8 mouse cellular contexts compared by ENCODE assay signal in the genomic region with DNA sequence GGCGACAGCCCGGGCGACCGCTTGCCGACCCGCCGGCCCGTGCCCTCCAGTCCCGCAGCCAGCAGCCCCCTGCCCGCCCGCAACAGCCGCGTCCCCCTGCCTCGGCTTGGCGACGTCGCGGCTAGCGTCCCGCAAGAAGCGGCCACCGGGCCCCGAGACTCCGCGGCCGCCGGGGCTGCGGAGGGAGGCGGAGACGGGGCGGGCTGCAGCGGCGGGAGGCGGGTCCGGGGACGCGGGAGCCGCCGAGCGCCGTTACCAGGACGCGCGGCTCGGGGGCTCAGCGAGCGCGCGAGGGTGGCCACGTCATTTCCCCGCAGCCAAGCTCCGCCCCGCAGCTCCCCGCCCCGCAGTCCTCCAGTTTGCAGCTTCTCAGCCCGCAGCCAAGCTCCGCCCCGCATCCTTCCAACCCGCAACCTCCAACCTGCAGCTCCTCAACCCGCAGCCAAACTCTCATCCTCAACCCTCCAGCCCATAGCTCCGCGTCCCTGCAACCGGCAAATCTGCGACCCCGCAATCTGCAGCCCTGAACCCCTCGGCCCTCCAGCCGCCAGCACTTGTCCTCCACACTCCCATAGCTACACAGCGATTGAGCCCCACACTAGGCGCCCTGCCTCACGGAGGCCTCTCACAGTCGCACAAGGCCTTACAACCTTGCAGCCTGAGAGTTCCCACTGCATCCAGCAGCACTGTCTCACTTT. TPM values are rescaled to one million over a fixed set of nuclear protein-coding genes. Genes with fewer than 3 reads are reported as not detected.
A peak's percentile ranks its signal among the peaks of the same experiment; 100 is the strongest.
DNase-seq lines count a peak whose midpoint lies in the region; ATAC-seq lines count a peak whose summit lies in the region.

A gene (minus strand): TSS at position 169 of the 698 bp plus-strand sequence.

- ATAC-seq in hindbrain, embryonic 14.5 days (ENCODE audit: low FRiP score): peak; percentile 98

- peak; percentile 33 for DNase-seq in WW6 (ENCODE audit: low read depth, low spot score)
- peak; percentile 94 to 96 for DNase-seq in cerebellum, postnatal 25 days
- DNase-seq in gastrocnemius, adult 18-20 months (ENCODE audit: low spot score): peak; percentile 30
- DNase-seq in hindbrain, embryonic 14.5 days (ENCODE audit: low spot score): peak; percentile 85
- peak; percentile 89 to 90 for DNase-seq in layer of hippocampus, postnatal 36 days
- peak; percentile 70 for DNase-seq in lung, postnatal 10 days
- DNase-seq in retina, embryonic 14.5 days (ENCODE audit: low spot score): peak; percentile 82
- peak; percentile 29 for DNase-seq in yolk sac, embryonic 10.5 days (ENCODE audit: low spot score)

- H3K36me3 ChIP-seq in hindbrain, embryonic 14.5 days (replicated peaks; ENCODE audit: control insufficient read depth, insufficient read depth): no peaks in the 10 kb centered on the region

- 2% methylated on average over 43 of the region's 71 CpGs for WGBS in hindbrain, embryonic 14.5 days

- no peaks in the 10 kb centered on the region for H3K9me3 ChIP-seq in hindbrain, embryonic 14.5 days (ENCODE audit: control insufficient read depth, low read length)

- no peaks in the 10 kb centered on the region for H3K27me3 ChIP-seq in hindbrain, embryonic 14.5 days (ENCODE audit: control insufficient read depth, insufficient read depth, low read length)

- H3K4me2 ChIP-seq in hindbrain, embryonic 14.5 days (replicated peaks): peak within 1 kb of the TSS; percentile 91

- peak within 1 kb of the TSS; percentile 88 for H3K4me3 ChIP-seq in hindbrain, embryonic 14.5 days (replicated peaks; ENCODE audit: low read length)

- peaks cover 17% of the 10 kb centered on the region for H3K4me1 ChIP-seq in hindbrain, embryonic 14.5 days (replicated peaks; ENCODE audit: control insufficient read depth, insufficient read depth, low read length)

- peak within 1 kb of the TSS; percentile 79 for H3K9ac ChIP-seq in hindbrain, embryonic 14.5 days

- peak within 1 kb of the TSS; percentile 66 for H3K27ac ChIP-seq in hindbrain, embryonic 14.5 days

RNA-seq across cellular contexts. Expression of the gene that starts here (rescaled TPM):
- total RNA-seq in gastrocnemius, adult 18-20 months (2021): under 1 TPM; 0.30 to 0.43 TPM
- 15.7 and 16.6 TPM in 2 replicates for polyA plus RNA-seq in hindbrain, embryonic 14.5 days (2014; fragmentation: Nextera tagmentation; extraction: Ambion mirVana)
- total RNA-seq in layer of hippocampus, postnatal 36 days (2021): 10 to 100 TPM; 21.1 to 22.9 TPM

Comparison
In these comparisons a context has a peak if more than half of its experiments do, and no peak if none do; other contexts are left out.
1. Peak in every context shown above with its lines: DNase-seq, ATAC-seq, H3K4me3 ChIP-seq and H3K27ac ChIP-seq.
2. RNA of the gene that starts here (total RNA-seq): 21.1 to 22.9 TPM in layer of hippocampus, postnatal 36 days; 0.30 to 0.43 TPM in gastrocnemius, adult 18-20 months; every median in the first group is over 10 times any median in the second.
3. Peak in DNase-seq in gastrocnemius, adult 18-20 months; RNA of the gene not detected or under 1 TPM.
4. DNase-seq: peak in every context shown above with its lines; median percentile 95 in cerebellum, postnatal 25 days; 90 in layer of hippocampus, postnatal 36 days; 85 in hindbrain, embryonic 14.5 days; 82 in retina, embryonic 14.5 days; 70 in lung, postnatal 10 days; 33 in WW6; 30 in gastrocnemius, adult 18-20 months; 29 in yolk sac, embryonic 10.5 days.